Mouse (Mus musculus) layer of hippocampus, postnatal 25 days (tissue): ENCODE results near the gene Dennd1a. TPM values are rescaled to one million over a fixed set of nuclear protein-coding genes. Genes with fewer than 3 reads are reported as not detected.

ENCODE experiments used
- DNase-seq, 2 experiments: peaks; one replicate each; pipeline ENCODE4 v3.0.0; 2022; ENCODE audit warnings: mixed read lengths in 2 of 2, low spot score in 1 of 2; ENCODE audit errors: extremely low spot score in 1 of 2
- microRNA-seq, 2 experiments: library from miRNA; unstranded; fragments of <30 nt; microRNA quantifications; one replicate each; pipeline ENCODE4 v1.2.0; 2021
- total RNA-seq, 2 experiments: library from RNA; stranded (reverse); gene quantifications; 2 replicates each; pipeline ENCODE4 v1.2.3; 2021

Gene Dennd1a
- total RNA-seq, 2 experiments from 2014 or later = 73.5 to 77.3 TPM

- no peak for DNase-seq
Observed at GRCm38 (mm10) chr2:37764514-37764913, 522.7 kb downstream of the Dennd1a start.

- DNase-seq = no peak
Observed at GRCm38 (mm10) chr2:37763638-37764037, 523.6 kb downstream of the Dennd1a start.

- DNase-seq = no peak
Observed at GRCm38 (mm10) chr2:37760633-37761032, 526.6 kb downstream of the Dennd1a start.

GRCm38 (mm10) chr2:37758343-37759015, 528.7 kb downstream of the Dennd1a start:
- DNase-seq = no peak

GRCm38 (mm10) chr2:37757784-37758183, 529.4 kb downstream of the Dennd1a start:
- DNase-seq = no peak

GRCm38 (mm10) chr2:37757016-37757415, 530.2 kb downstream of the Dennd1a start:
- DNase-seq = no peak

- no peak for DNase-seq
Observed at GRCm38 (mm10) chr2:37756220-37756930, 530.8 kb downstream of the Dennd1a start.

- no peak for DNase-seq
Observed at GRCm38 (mm10) chr2:37751114-37751513, 536.1 kb downstream of the Dennd1a start.

- DNase-seq = no peak
Observed at GRCm38 (mm10) chr2:37749323-37749722, 537.9 kb downstream of the Dennd1a start.

Small RNAs within 50 kb of the gene (microRNA-seq; reads per million reads assigned to microRNA genes)
- gene Gm44455 = 0 reads per million in 2 experiments

Other genes starting within 250 kb of the Dennd1a start
- 10 to 100 TPM; 96.0 to 98.3 TPM for gene Lhx2, start 51.9 kb upstream of the Dennd1a start, total RNA-seq
- gene Nek6, start 224.3 kb upstream of the Dennd1a start, total RNA-seq = 10 to 100 TPM; 46.1 to 47.0 TPM